Mouse (Mus musculus): ENCODE measurements around the gene Ric1.
"Not testable (repeated sequence)": the region's sequence is repeated elsewhere in the genome, so short reads cannot be mapped to it uniquely, and the experiment has no call there.

Ric1 gene

DNA sequence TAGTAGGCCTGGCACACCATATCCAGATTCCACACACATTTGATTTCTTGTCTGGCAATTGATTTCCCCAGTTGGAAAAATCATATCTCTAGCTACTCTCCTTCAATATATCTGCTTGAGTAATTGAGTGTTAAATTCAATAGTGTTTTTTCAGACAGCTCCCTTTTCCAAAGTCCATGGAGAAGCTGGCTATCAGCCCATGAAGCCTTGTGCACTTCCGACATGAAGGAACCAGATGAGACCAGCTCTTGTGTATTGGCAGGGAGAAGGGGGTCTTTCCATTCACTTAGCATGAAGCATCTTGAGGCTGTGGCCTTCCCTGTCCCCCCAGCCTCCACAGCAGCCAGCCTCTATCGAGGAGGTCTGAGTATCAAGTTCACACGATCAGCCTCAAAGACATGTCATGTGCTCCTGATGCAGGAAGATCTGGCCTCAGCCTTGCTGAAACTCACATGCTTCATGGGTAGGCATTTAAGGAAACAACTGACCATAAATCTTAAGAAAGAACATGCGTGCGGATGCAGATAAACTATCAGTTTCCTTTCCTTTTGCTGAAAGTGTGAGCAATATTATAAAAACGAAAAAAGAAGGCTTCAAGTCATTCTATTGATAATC is 23.1 kb upstream of the Ric1 start:
- no peak for DNase-seq

DNA sequence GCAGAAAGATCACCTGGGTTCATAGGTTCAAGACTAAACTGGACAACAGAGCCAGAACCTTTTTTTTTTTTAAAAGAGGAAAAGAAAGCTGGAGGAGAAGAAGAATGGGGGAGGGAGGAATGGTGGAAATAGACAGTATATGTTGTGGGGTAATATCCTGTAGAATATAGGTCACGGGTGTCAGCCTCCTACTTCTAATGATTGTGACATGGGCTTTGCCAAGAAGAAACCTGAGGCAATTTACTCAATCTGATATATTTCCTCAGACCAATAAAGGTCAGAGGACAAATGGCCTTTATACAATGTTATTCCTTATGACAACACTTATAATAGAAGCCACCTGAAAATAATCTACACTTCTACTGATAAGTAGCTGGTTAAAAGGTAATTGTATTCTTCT is 21.7 kb upstream of the Ric1 start:
- no peak for DNase-seq

DNA sequence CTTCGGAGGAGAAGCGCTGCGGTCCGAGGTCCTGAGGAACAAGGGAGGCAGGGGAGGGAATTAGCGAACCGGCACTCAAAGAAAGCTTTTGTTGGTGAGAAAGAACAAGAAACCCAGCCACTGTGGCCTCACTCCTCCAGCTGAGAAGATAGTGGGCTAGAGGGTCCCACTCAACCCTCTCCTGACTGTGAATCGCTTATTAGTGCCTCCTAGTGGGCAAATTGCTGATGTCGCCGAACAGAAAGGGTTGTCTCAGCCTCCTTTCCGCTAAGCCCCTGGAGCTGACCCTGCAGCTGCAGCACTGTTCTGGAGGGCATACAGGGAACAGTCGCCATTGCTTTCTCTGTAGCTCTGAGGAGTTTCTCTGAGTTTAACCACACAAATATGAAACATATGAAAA is 21.0 kb upstream of the Ric1 start:
- peak; percentile 51 to 63 for DNase-seq

GRCm38 (mm10) chr19:29501507-29501906 is 20.6 kb upstream of the Ric1 start:
- peak; percentile 90 to 92 for DNase-seq

- DNase-seq: no peak
Measured at GRCm38 (mm10) chr19:29504131-29504530, 18.0 kb upstream of the Ric1 start.

DNA sequence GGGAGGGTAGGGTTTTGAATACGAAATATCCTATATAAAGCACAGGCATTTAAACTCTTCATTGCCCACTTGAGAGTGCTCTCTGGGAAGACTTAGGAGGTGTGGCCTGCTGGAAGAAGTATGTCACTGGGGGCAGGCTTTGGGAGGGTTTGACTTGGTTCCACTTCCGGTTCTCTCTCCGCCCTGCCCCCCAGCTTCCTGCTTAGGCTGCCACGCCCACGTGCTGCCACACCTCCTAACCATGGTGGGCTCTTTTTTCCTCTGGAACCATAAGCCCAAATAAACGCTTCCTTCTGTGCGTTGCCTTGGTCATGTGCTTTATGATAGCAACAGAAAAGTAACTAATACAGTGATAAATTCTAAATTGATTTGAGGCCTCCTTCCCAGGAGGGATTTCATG is 16.5 kb upstream of the Ric1 start:
- no peak for DNase-seq

- DNase-seq: peak in 1 of 2 experiments; percentile 13
Measured at GRCm38 (mm10) chr19:29508208-29508607, 13.9 kb upstream of the Ric1 start.

- no peak for DNase-seq
Measured at GRCm38 (mm10) chr19:29509857-29510256, 12.2 kb upstream of the Ric1 start.

GRCm38 (mm10) chr19:29511826-29512225 is 10.3 kb upstream of the Ric1 start:
- DNase-seq: no peak

- no peak for DNase-seq
Measured at GRCm38 (mm10) chr19:29513111-29513766, 8.8 kb upstream of the Ric1 start.

GRCm38 (mm10) chr19:29514130-29514529 is 8.0 kb upstream of the Ric1 start:
- DNase-seq: no peak

- no peak for DNase-seq
Measured at GRCm38 (mm10) chr19:29515386-29515785, 6.7 kb upstream of the Ric1 start.

- DNase-seq: no peak
Measured at GRCm38 (mm10) chr19:29515991-29516390, 6.1 kb upstream of the Ric1 start.

DNA sequence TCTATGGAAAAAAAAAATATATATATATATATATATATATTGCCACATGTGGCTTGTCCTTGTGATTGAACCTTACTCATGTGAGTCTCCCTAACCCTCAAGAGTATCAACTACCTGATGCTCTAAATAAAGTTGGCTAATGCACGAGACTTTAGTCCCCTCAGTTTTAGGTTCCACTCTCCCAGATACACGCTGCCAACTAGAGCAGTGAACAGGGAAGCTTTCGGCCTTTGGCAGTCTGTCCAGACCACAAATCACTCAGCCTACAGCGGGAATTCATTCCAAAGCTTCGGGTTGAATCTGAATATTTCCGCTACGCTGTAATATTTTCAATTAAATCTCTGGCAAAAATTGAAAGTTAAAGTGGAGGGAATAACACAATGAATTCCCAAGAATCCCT is 3.7 kb upstream of the Ric1 start:
- DNase-seq: no peak

- DNase-seq: no peak
Measured at GRCm38 (mm10) chr19:29518922-29519321, 3.2 kb upstream of the Ric1 start.

DNA sequence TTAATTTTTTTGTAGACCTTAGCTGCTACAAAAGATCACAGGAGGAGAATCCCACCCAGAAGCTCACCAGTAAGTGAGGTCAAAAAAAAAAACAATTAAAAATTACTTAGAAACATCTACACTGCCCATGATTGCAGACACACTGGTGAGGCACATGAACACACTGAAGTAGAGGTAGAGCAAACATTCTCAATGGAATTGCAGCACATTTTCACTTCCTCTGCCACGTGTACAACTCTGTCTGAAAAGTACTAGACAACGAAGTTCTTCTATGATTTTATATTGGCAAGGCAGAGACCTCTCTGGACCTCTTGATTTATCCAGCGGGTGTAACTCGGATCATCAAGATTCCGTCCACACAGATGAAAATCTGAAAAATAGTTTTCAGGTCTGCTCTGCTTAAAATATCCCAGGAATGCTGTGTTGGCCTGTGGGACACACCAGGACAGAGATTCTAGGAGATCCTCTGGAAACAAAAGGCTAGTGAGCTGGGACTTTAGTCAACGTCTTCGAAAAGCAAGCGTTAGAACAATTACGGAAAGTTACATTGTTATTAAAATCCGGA is 1.0 kb upstream of the Ric1 start:
- DNase-seq: no peak

- peak in 1 of 2 experiments; percentile 64 for DNase-seq
Measured at GRCm38 (mm10) chr19:29522445-29523229, 555 bp downstream of the Ric1 start.

- no peak for DNase-seq
Measured at GRCm38 (mm10) chr19:29523230-29523582, 1.1 kb downstream of the Ric1 start.

- no peak for DNase-seq
Measured at GRCm38 (mm10) chr19:29523701-29524100, 1.6 kb downstream of the Ric1 start.

GRCm38 (mm10) chr19:29524614-29525013 is 2.5 kb downstream of the Ric1 start:
- peak; percentile 62 for DNase-seq

DNA sequence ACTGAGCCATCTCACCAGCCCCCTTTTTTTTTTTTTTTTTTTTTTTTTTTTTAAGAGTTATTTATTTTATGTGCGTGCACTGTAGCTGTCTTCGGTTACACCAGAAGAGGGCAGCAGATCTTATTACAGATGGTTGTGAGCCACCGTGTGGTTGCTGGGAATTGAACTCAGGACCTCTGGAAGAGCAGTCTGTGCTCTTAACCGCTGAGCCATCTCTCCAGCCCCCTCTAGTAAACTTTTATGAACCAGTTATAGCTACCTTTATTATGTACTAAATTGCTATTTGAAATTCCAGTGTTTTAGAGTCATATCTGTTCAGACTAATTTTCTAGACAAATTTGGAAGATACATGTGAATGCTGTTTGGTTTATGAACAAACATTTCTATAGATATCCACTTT is 3.5 kb downstream of the Ric1 start:
- DNase-seq: not testable (repeated sequence)

DNA sequence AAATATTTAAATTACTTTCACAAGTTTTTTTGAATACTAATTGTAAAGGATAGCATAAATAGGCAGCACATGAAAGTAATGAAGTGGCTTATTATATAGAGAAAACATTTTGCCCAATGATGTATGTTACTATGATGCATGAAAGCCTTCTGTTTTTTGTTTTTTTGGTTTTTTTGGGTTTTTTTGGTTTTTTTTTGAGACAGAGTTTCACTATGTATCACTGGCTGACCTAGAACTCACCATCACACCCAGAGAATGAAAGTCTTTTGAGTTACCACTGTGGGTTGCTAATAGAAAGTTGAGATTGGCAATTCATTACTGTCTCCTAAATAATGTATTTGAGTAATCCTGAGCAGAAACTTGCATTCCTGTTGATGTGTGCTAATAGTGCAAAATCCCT is 4.8 kb downstream of the Ric1 start:
- DNase-seq: no peak

GRCm38 (mm10) chr19:29527299-29527698 is 5.2 kb downstream of the Ric1 start:
- DNase-seq: no peak

GRCm38 (mm10) chr19:29528568-29528967 is 6.5 kb downstream of the Ric1 start:
- no peak for DNase-seq

Measured in cerebellum, postnatal 10 days (tissue).